Mouse (Mus musculus): ENCODE measurements around the gene Atp2a3. TPM values are rescaled to one million over a fixed set of nuclear protein-coding genes. Genes with fewer than 3 reads are reported as not detected.

Atp2a3 gene
- polyA plus RNA-seq, 1 experiment from 2014 or later = 1.7 TPM

- no peak for ATAC-seq
- no peak overlapping the region for H3K4me2 ChIP-seq (ENCODE audit: low read length)
- H3K9me3 ChIP-seq (replicated peaks; ENCODE audit: control insufficient read depth, low read length, poor library complexity, severe bottlenecking) = no peaks in the 10 kb centered on the region
- no peaks in the 10 kb centered on the region for H3K36me3 ChIP-seq (ENCODE audit: control insufficient read depth, insufficient read depth, low read length)
- H3K4me3 ChIP-seq (ENCODE audit: low read depth, low read length) = no peak overlapping the region
- no peak overlapping the region for H3K27ac ChIP-seq (ENCODE audit: low read length)
- no peaks in the 10 kb centered on the region for H3K4me1 ChIP-seq (ENCODE audit: control insufficient read depth, insufficient read depth, low read length)
- H3K9ac ChIP-seq (ENCODE audit: low read depth, low read length) = no peak overlapping the region
- H3K27me3 ChIP-seq (ENCODE audit: control insufficient read depth, insufficient read depth, low read depth, low read length) = no peaks in the 10 kb centered on the region
- 69% methylated on average over 11 of the region's 11 CpGs for WGBS
Measured at GRCm38 (mm10) chr11:73007698-73008481, 46.9 kb downstream of the Atp2a3 start.

DNA sequence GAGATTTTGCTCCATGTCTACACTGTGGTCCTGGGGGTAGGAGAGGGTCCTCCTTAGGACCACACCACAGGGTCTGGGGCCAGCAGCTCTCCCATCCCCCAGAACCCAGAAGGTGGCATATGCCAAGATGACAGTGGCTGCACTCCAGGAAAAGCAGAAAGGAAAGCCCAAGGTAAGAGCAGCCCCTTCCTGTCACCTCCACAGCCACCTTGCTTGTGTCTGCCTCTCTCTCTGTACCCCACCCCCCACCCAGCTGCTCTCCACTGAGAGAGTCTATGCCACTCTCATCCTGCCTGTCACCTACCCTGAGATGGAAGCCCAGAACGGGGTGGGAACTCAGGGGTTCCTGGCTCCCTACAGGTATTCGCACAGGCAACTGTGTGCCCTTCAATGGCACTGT, 47.9 kb downstream of the Atp2a3 start:
- Histone ChIP-seq H3K27me3 (ENCODE audit: control insufficient read depth, insufficient read depth, low read depth, low read length) (no peaks in the 10 kb centered on the region), H3K36me3 (ENCODE audit: control insufficient read depth, insufficient read depth, low read length) (no peaks in the 10 kb centered on the region), H3K4me2 (ENCODE audit: low read length) (no peak overlapping the region), H3K9me3 (replicated peaks; ENCODE audit: control insufficient read depth, low read length, poor library complexity, severe bottlenecking) (no peaks in the 10 kb centered on the region), H3K4me3 (ENCODE audit: low read depth, low read length) (no peak overlapping the region), H3K9ac (ENCODE audit: low read depth, low read length) (no peak overlapping the region), H3K27ac (ENCODE audit: low read length) (no peak overlapping the region), H3K4me1 (ENCODE audit: control insufficient read depth, insufficient read depth, low read length) (no peaks in the 10 kb centered on the region)
- ATAC-seq = no peak
- 73% methylated on average over 2 of the region's 2 CpGs for WGBS

DNA sequence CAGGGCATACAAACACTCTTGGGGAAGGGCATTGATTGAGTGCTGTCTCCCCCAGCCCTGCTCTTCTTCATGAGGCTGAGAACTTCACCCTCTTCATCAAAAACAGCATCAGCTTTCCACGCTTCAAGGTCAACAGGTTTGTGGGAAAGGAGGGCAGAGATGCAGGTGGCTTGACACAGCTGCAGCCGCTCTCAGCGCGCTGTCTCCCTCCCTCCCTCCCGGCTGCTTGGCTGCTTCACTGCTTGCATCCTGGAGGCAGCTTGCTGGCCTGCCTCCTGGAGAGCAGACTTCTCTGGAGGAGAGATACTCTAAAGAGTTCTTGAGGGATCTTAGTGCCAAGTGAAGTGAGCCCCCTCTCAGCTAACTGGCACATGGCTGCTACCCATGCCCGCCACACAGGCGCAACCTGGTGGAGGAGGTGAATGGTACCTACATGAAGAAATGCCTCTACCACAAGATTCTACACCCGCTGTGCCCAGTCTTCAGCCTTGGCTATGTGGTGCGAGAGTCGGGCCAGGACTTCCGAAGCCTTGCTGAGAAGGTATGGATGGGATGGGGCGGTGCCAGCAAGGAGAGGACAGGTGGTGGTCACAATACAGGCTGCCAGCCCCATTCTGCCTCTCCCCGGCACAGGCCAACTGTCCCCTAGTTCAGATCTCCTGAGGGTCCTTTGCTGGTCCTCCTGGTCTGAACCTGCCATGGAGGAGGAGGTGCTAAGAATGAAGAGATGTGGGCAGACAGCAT, 48.7 kb downstream of the Atp2a3 start:
- H3K4me3 ChIP-seq (ENCODE audit: low read depth, low read length) = no peak overlapping the region
- H3K4me1 ChIP-seq (ENCODE audit: control insufficient read depth, insufficient read depth, low read length) = no peaks in the 10 kb centered on the region
- H3K9ac ChIP-seq (ENCODE audit: low read depth, low read length) = no peak overlapping the region
- H3K4me2 ChIP-seq (ENCODE audit: low read length) = no peak overlapping the region
- no peaks in the 10 kb centered on the region for H3K36me3 ChIP-seq (ENCODE audit: control insufficient read depth, insufficient read depth, low read length)
- no peaks in the 10 kb centered on the region for H3K27me3 ChIP-seq (ENCODE audit: control insufficient read depth, insufficient read depth, low read depth, low read length)
- no peaks in the 10 kb centered on the region for H3K9me3 ChIP-seq (replicated peaks; ENCODE audit: control insufficient read depth, low read length, poor library complexity, severe bottlenecking)
- WGBS = 57% methylated on average over 13 of the region's 13 CpGs
- H3K27ac ChIP-seq (ENCODE audit: low read length) = no peak overlapping the region
- ATAC-seq = no peak

DNA sequence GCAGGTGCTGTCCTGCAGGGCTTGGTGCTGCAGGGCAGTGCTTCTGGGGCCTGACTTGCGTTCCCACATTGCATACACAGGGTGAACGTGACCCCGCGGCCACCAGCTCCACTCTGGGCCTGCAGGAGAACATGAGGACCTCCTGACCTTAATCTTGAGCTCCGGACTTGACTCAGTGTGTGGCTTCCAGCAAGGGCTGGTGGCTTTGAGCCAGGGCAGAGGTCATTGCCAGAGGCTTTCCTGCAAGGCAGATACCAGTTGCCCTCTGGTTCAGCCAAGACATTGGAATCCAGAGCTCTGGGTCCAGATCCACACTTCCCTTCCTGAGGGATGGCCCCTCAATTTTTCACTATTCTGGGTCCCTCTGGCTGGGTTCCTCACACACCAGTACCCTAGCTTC, 53.0 kb downstream of the Atp2a3 start:
- Histone ChIP-seq H3K27ac (ENCODE audit: low read length) (no peak overlapping the region), H3K36me3 (ENCODE audit: control insufficient read depth, insufficient read depth, low read length) (no peaks in the 10 kb centered on the region), H3K4me1 (ENCODE audit: control insufficient read depth, insufficient read depth, low read length) (0 out of 2 replicates have a peak, but pooled peaks cover 5% of the 10 kb centered on the region), H3K27me3 (ENCODE audit: control insufficient read depth, insufficient read depth, low read depth, low read length) (no peaks in the 10 kb centered on the region), H3K9me3 (replicated peaks; ENCODE audit: control insufficient read depth, low read length, poor library complexity, severe bottlenecking) (no peaks in the 10 kb centered on the region), H3K4me2 (ENCODE audit: low read length) (no peak overlapping the region), H3K4me3 (ENCODE audit: low read depth, low read length) (no peak overlapping the region), H3K9ac (ENCODE audit: low read depth, low read length) (no peak overlapping the region)
- ATAC-seq = no peak
- 77% methylated on average over 5 of the region's 5 CpGs for WGBS

DNA sequence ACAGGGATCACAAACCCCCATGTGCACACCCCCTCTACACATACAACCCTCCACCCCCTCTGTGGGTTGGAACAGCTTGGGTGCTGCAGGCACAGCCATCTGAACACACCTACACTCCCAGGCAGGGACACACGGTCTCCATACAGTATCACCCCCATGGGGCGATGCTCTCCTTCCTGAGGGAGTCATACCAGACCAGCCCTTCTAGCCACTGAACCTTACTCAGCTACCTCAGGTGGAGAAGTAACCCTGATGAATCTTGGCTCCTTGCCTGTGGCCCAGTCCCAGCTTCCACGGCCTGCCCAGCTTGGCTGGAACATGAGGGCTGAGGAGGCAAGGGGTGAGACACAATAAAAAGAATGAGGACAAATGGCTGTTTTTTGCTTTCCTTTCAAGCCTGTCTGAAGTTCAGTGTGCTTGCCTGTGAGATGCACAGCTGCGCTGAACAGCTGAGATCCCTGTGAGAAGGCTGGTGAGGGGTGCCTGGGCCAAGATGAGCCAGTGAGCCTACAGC, 53.9 kb downstream of the Atp2a3 start:
- Histone ChIP-seq H3K4me2 (ENCODE audit: low read length) (no peak overlapping the region), H3K4me3 (ENCODE audit: low read depth, low read length) (no peak overlapping the region), H3K4me1 (ENCODE audit: control insufficient read depth, insufficient read depth, low read length) (peaks cover 6% of the 10 kb centered on the region; the same call in 1 of the 2 replicates), H3K27me3 (ENCODE audit: control insufficient read depth, insufficient read depth, low read depth, low read length) (no peaks in the 10 kb centered on the region), H3K27ac (ENCODE audit: low read length) (no peak overlapping the region), H3K9ac (ENCODE audit: low read depth, low read length) (no peak overlapping the region), H3K36me3 (ENCODE audit: control insufficient read depth, insufficient read depth, low read length) (no peaks in the 10 kb centered on the region), H3K9me3 (replicated peaks; ENCODE audit: control insufficient read depth, low read length, poor library complexity, severe bottlenecking) (no peaks in the 10 kb centered on the region)
- no peak for ATAC-seq
- WGBS = 88% methylated on average over 4 of the region's 4 CpGs

DNA sequence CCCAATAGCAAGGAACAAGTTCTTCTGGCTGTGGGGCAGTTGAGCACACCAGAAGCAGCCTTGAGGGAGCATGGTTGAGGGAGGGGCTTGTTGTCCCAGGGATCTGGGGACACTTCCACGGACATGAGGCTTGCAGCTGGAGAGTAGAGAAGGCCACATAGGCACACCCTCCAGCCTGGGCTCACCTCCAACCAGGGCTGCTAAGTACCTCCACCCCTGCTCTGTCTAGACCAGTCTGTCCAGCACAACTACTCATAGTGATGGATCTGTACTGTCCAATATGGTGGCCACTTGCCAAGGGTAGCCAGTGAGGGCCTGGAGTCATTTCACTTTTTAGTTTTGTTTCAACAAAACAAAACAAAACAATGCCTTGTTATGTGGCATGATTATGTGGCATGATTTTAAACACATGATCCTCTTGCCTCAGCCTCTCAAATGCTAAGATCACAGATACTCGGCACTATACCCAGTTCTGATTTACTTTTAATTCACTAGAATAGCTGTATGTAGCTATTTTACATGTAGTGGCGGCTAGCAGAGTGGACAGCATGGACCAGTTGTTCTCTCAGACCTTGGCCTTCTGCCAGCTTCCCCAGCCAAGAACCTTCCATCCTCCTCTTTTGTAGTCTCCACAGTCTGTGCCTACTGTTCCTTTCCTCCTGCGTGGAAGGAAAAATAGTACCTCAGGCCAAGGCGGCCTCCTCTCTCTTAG, 54.6 kb downstream of the Atp2a3 start:
- Histone ChIP-seq H3K27ac (ENCODE audit: low read length) (no peak overlapping the region), H3K4me1 (ENCODE audit: control insufficient read depth, insufficient read depth, low read length) (peaks cover 13% of the 10 kb centered on the region; the same call in 1 of the 2 replicates), H3K36me3 (ENCODE audit: control insufficient read depth, insufficient read depth, low read length) (no peaks in the 10 kb centered on the region), H3K9me3 (replicated peaks; ENCODE audit: control insufficient read depth, low read length, poor library complexity, severe bottlenecking) (no peaks in the 10 kb centered on the region), H3K9ac (ENCODE audit: low read depth, low read length) (no peak overlapping the region), H3K27me3 (ENCODE audit: control insufficient read depth, insufficient read depth, low read depth, low read length) (no peaks in the 10 kb centered on the region), H3K4me2 (ENCODE audit: low read length) (no peak overlapping the region), H3K4me3 (ENCODE audit: low read depth, low read length) (no peak overlapping the region)
- no peak for ATAC-seq
- WGBS = 71% methylated on average over 5 of the region's 5 CpGs

- no peak for ATAC-seq
- Histone ChIP-seq H3K27me3 (ENCODE audit: control insufficient read depth, insufficient read depth, low read depth, low read length) (no peaks in the 10 kb centered on the region), H3K4me1 (ENCODE audit: control insufficient read depth, insufficient read depth, low read length) (peaks cover 13% of the 10 kb centered on the region; the same call in 1 of the 2 replicates), H3K4me2 (ENCODE audit: low read length) (no peak overlapping the region), H3K27ac (ENCODE audit: low read length) (no peak overlapping the region), H3K9me3 (replicated peaks; ENCODE audit: control insufficient read depth, low read length, poor library complexity, severe bottlenecking) (no peaks in the 10 kb centered on the region), H3K36me3 (ENCODE audit: control insufficient read depth, insufficient read depth, low read length) (no peaks in the 10 kb centered on the region), H3K4me3 (ENCODE audit: low read depth, low read length) (no peak overlapping the region), H3K9ac (ENCODE audit: low read depth, low read length) (no peak overlapping the region)
- 63% methylated on average over 6 of the region's 6 CpGs for WGBS
Measured at GRCm38 (mm10) chr11:73016103-73016420, 55.1 kb downstream of the Atp2a3 start.

- ATAC-seq = peak; percentile 95
- Histone ChIP-seq H3K9me3 (replicated peaks; ENCODE audit: control insufficient read depth, low read length, poor library complexity, severe bottlenecking) (no peaks in the 10 kb centered on the region), H3K27ac (ENCODE audit: low read length) (peak within 1 kb of the TSS; percentile 74), H3K4me2 (ENCODE audit: low read length) (peak within 1 kb of the TSS; percentile 87), H3K27me3 (ENCODE audit: control insufficient read depth, insufficient read depth, low read depth, low read length) (no peaks in the 10 kb centered on the region), H3K36me3 (ENCODE audit: control insufficient read depth, insufficient read depth, low read length) (no peaks in the 10 kb centered on the region), H3K4me3 (ENCODE audit: low read depth, low read length) (peak within 1 kb of the TSS; percentile 78), H3K9ac (ENCODE audit: low read depth, low read length) (peak within 1 kb of the TSS; percentile 81), H3K4me1 (ENCODE audit: control insufficient read depth, insufficient read depth, low read length) (peaks cover 13% of the 10 kb centered on the region; the same call in 1 of the 2 replicates)
- WGBS = under 1% methylated on average over 44 of the region's 57 CpGs
Measured at GRCm38 (mm10) chr11:73018471-73019146, 57.6 kb downstream of the Atp2a3 start, which contains the start of gene Camkk1. Camkk1 (plus strand) TSS chr11:73019008.
